Mouse (Mus musculus) midbrain, embryonic 12.5 days (tissue): ENCODE measurements around the gene Capzb. TPM values are rescaled to one million over a fixed set of nuclear protein-coding genes. Genes with fewer than 3 reads are reported as not detected.

Experiments used
- ATAC-seq: fragments of 200-750 bp; cut with Nextera tagmentation; 2 replicates; pipeline ENCODE4 v1.8.0; 2017; ENCODE audit warnings: low read depth, moderate TSS enrichment, moderate library complexity; ENCODE audit not compliant: low FRiP score
- H3K27ac ChIP-seq: fragments of 300-500 bp; sonication (generic); replicated peaks from 2 replicates; pipeline ENCODE4 v1.5.1; 2016; ENCODE audit warnings: mild to moderate bottlenecking
- H3K27me3 ChIP-seq: fragments of 300-500 bp; sonication (generic); 2 replicates; pipeline ENCODE4 v1.6.1; 2016; ENCODE audit warnings: mild to moderate bottlenecking
- H3K36me3 ChIP-seq: fragments of 300-500 bp; sonication (generic); 2 replicates; pipeline ENCODE4 v1.6.1; 2016
- H3K4me1 ChIP-seq: fragments of 300-500 bp; sonication (generic); 2 replicates; pipeline ENCODE4 v1.6.1; 2016
- H3K4me2 ChIP-seq: fragments of 300-500 bp; sonication (generic); replicated peaks from 2 replicates; pipeline ENCODE4 v1.6.1; 2016; ENCODE audit warnings: mild to moderate bottlenecking, moderate library complexity
- H3K4me3 ChIP-seq: fragments of 300-500 bp; sonication (generic); 2 replicates; pipeline ENCODE4 v1.5.1; 2016; ENCODE audit warnings: mild to moderate bottlenecking
- H3K9ac ChIP-seq: fragments of 300-500 bp; sonication (generic); replicated peaks from 2 replicates; pipeline ENCODE4 v1.6.1; 2016; ENCODE audit warnings: mild to moderate bottlenecking, moderate library complexity
- H3K9me3 ChIP-seq: fragments of 300-500 bp; sonication (generic); 2 replicates; pipeline ENCODE4 v1.6.1; 2016; ENCODE audit warnings: mild to moderate bottlenecking
- WGBS: fragments of 180-500 bp; shearing (Covaris S2); methylation state at CpG from one replicate; pipeline ENCODE4 v1.1.7; 2016; 5-methylcytosine and 5-hydroxymethylcytosine counted together
- polyA plus RNA-seq: library from polyadenylated mRNA; unstranded; fragments of >200 nt; fragmentation: Nextera tagmentation; extraction: Ambion mirVana; gene quantifications from 2 replicates; pipeline ENCODE4 v1.2.1, GENCODE M21; 2016

Capzb gene
- polyA plus RNA-seq, 1 experiment from 2014 or later, result 337 TPM

DNA sequence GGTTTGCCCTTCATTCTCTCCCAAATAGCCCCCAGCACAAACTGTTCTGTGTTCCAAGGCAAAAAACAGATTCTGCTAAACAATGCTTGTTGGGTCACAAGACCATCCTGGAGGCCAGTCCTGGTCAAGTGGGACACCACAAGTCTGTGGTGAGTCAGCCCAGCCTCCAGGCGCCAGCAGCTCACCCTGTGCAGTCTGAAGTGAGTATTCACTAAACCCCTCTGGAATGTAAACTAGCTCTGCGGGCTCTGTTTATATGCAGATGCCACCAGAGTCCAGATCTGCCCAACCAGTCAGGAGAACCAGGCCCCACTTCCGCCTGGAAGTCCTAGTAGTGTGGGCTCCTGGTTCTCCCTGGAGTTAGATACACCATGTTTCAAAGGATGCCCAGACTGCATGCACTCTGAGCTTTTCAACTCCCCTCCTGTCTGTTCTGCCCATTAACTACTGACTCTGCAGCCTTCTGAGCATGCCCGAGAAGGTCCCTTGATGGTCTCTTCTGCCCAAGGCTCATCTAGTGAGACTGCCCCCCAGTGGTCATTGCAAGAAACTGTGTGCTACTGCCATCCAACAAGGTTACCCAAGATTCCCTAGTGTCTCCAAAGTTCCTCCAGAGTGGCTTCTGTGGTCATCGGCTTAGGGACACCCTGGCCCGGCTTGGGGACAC, 39.9 kb downstream of the Capzb start:
- no peak overlapping the region for H3K4me3 ChIP-seq
- no peaks in the 10 kb centered on the region for H3K9me3 ChIP-seq
- H3K4me2 ChIP-seq, result no peak overlapping the region
- 42% methylated on average over 6 of the region's 6 CpGs for WGBS
- H3K9ac ChIP-seq, result no peak overlapping the region
- no peaks in the 10 kb centered on the region for H3K27me3 ChIP-seq
- no peaks in the 10 kb centered on the region for H3K36me3 ChIP-seq
- ATAC-seq, result no peak
- H3K4me1 ChIP-seq, result peaks cover 32% of the 10 kb centered on the region
- H3K27ac ChIP-seq, result 0 out of 2 replicates have a peak overlapping the region, but pooled peaks have one; percentile 22

DNA sequence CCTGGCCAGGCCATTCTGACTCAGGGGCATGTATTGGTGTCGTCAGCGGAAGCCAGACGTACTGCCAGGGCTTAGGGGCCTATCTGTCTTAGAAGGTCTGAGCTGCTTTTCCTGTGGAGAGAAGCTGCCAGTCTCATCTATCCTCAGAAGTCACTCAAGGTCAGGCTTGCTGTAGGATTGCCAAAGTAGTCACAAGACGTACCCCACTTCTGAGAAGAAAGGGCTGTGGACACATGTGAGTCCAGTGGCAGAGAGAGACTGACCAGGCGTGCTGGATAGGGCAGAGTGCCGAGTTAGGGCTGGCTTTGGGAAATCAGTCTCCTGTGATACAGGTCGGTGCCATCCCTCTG, 40.4 kb downstream of the Capzb start:
- Histone ChIP-seq H3K4me2 (no peak overlapping the region), H3K4me1 (peaks cover 32% of the 10 kb centered on the region), H3K36me3 (no peaks in the 10 kb centered on the region), H3K4me3 (no peak overlapping the region), H3K9me3 (no peaks in the 10 kb centered on the region), H3K9ac (no peak overlapping the region), H3K27ac (no peak overlapping the region), H3K27me3 (no peaks in the 10 kb centered on the region)
- WGBS, result 89% methylated on average over 7 of the region's 7 CpGs
- ATAC-seq, result no peak

DNA sequence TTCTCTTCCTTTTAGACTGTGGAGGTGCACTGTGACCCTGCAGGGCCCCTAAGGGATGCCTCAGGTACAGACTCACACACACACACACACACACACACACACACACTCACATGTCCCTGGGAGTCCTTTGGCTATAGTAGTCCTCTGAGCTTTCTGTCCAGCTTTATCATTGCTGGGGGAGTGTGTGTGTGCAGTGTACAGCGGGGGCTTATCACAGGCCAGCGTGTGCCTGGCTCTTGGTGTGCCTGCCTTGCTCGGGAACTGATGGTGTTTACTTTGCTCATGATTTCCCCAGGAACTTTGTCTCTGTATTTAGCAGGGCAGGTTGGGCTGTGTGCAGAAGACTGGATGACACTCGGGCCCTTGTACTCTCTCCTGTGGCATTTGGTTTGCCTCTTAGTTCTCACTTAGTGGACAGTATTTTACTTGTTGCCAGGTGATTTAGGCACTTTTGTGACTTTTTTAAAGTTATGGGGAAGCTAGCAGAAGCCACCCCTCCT, 41.1 kb downstream of the Capzb start:
- no peak for ATAC-seq
- WGBS, result 74% methylated on average over 4 of the region's 4 CpGs

DNA sequence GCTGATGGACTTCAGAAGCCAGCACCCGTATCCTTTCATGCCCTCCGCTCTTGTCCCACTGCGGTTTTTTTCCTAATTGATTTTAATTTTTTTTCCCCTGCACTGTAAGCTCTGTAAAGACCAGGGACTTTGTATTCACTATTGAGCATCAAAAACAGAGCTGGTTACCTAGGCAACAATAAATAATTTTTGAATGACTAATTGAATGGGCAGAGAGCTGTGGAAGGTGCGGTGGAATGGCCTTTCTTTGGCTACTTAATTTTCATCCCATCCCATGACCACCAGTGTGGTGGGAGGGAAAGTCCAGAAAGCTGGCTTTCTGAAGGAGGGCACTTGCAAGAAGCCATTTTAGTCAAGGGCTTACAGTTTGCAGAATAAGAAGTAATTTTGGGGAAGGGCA, 41.6 kb downstream of the Capzb start:
- H3K4me3 ChIP-seq, result no peak overlapping the region
- H3K36me3 ChIP-seq, result peaks cover 9% of the 10 kb centered on the region
- H3K4me2 ChIP-seq, result no peak overlapping the region
- 86% methylated on average over 4 of the region's 4 CpGs for WGBS
- no peaks in the 10 kb centered on the region for H3K9me3 ChIP-seq
- no peak for ATAC-seq
- no peak overlapping the region for H3K9ac ChIP-seq
- H3K27me3 ChIP-seq, result no peaks in the 10 kb centered on the region
- H3K4me1 ChIP-seq, result peaks cover 32% of the 10 kb centered on the region
- no peak overlapping the region for H3K27ac ChIP-seq

More for the DNA sequence above, 41.1 kb downstream of the Capzb start:
- no peaks in the 10 kb centered on the region for H3K27me3 ChIP-seq
- no peak overlapping the region for H3K4me3 ChIP-seq
- no peak overlapping the region for H3K9ac ChIP-seq
- peaks cover 5% of the 10 kb centered on the region for H3K36me3 ChIP-seq
- H3K4me2 ChIP-seq, result no peak overlapping the region
- H3K4me1 ChIP-seq, result peaks cover 32% of the 10 kb centered on the region
- H3K9me3 ChIP-seq, result no peaks in the 10 kb centered on the region
- H3K27ac ChIP-seq, result no peak overlapping the region

DNA sequence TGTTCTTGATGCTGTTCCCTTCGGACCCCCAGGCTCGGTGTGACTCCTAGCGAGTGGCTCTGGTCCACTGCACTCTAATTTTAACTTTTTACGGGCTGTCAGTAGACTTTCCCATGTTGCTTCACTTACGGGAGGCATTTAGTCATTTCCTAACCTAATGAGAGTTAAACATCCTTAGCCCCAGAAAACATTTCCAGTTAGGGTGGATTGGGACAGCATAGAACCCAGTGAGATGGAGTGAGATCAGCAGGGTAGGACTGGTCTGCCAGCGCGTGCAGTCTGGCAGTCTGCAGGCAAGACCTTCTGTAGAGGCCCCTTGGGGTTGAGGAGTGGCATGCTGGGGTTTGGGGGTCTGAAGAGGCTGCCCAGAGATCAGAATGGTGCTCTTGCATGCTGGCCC, 42.9 kb downstream of the Capzb start:
- peaks cover 27% of the 10 kb centered on the region for H3K4me1 ChIP-seq
- no peak for ATAC-seq
- no peak overlapping the region for H3K27ac ChIP-seq
- no peaks in the 10 kb centered on the region for H3K27me3 ChIP-seq
- H3K4me3 ChIP-seq, result no peak overlapping the region
- H3K36me3 ChIP-seq, result peaks cover 22% of the 10 kb centered on the region
- no peak overlapping the region for H3K9ac ChIP-seq
- H3K4me2 ChIP-seq, result no peak overlapping the region
- no peaks in the 10 kb centered on the region for H3K9me3 ChIP-seq
- 94% methylated on average over 7 of the region's 7 CpGs for WGBS

DNA sequence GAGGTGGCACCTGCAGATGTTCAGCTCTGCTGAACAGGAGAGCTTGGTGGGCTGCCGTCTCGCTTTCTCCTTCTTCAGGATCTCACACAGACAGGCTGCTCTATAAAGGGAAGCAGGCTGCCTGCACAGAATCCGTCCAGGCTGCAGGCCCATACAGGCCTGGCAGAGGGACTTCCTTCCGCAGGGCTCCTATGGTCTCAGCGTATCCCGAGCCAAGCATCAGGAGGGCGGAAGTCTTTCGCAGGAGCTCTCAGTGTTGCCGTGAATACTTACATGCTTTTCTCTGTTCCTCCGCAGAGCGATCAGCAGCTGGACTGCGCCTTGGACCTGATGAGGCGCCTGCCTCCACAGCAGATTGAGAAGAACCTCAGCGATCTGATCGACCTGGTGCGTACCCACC, 45.9 kb downstream of the Capzb start:
- peaks cover 10% of the 10 kb centered on the region; the same call in 1 of the 2 replicates for H3K4me1 ChIP-seq
- H3K9ac ChIP-seq, result no peak overlapping the region
- WGBS, result 91% methylated on average over 16 of the region's 16 CpGs
- no peak for ATAC-seq
- no peaks in the 10 kb centered on the region for H3K27me3 ChIP-seq
- H3K27ac ChIP-seq, result no peak overlapping the region
- H3K4me2 ChIP-seq, result no peak overlapping the region
- H3K36me3 ChIP-seq, result peaks cover 42% of the 10 kb centered on the region
- H3K4me3 ChIP-seq, result no peak overlapping the region
- H3K9me3 ChIP-seq, result no peaks in the 10 kb centered on the region

DNA sequence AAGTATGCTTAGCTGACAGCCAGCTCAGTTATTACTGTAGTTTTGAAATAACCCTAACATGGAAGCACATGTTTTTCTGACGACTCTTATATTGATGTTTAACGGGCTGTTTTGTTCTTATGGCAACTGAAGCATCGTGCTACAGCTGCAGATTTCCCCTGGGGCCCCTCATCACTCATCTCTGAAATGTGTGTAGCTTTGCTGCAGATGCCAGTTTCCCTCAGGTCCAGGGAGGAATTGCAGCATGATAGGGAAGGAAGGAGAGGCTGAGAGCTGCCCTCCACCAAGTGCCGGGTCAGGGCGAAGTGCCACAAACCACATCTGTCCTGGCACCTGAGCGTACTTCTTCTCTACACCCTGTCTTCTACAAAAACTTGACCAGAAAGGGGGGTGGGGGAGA, 47.6 kb downstream of the Capzb start:
- no peak overlapping the region for H3K27ac ChIP-seq
- WGBS, result 83% methylated on average over 6 of the region's 6 CpGs
- no peaks in the 10 kb centered on the region for H3K27me3 ChIP-seq
- H3K4me2 ChIP-seq, result no peak overlapping the region
- H3K9me3 ChIP-seq, result no peaks in the 10 kb centered on the region
- no peak overlapping the region for H3K4me3 ChIP-seq
- ATAC-seq, result no peak
- peaks cover 42% of the 10 kb centered on the region for H3K36me3 ChIP-seq
- peaks cover 8% of the 10 kb centered on the region for H3K4me1 ChIP-seq
- H3K9ac ChIP-seq, result no peak overlapping the region

DNA sequence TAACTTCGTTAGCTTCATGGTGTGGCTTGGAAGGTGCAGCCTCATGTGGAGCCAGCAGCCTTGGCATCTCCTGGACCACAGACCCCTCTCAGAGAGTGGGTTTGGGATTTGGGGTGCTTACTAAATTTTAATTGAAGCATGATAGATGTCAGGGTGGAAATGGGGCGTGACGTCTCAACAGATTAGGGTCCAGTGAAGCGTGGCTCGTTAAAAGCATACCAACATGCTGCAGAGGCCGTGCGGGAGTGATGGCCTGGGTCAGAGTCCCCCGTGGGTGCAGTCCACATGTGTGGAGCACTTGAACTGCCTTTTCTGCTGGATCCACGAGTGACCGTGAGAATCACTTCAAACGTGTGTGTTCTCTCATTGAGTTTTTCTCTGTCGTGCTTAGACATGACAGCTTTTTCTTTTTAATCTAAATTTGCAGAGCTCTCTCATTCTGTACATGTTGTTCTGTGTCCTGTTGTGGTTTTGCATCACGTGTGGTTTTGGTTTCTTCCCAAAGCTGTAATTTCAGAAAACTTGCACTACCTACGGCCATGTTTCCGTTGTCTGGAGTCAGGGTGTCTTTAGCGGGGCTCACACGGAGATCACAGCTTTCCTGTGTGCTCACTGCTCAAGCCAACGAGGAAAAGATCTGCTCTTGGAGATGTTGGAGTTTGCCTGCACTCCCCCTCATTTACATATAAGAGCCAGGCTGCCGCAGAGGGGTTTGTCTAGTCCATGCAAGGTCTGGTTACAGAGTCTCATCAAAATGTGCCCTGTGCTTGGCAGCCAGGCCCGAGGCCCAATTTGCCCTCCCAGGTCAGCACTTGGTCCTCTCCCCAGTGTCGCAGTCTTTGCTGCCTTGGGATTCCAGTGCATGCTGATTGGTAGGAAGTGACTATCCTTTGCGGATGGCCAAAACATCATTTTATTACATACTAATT, 49.2 kb downstream of the Capzb start:
- no peaks in the 10 kb centered on the region for H3K27me3 ChIP-seq
- H3K4me1 ChIP-seq, result peaks cover 23% of the 10 kb centered on the region
- H3K4me3 ChIP-seq, result no peak overlapping the region
- no peaks in the 10 kb centered on the region for H3K9me3 ChIP-seq
- 76% methylated on average over 22 of the region's 22 CpGs for WGBS
- no peak overlapping the region for H3K4me2 ChIP-seq
- ATAC-seq, result no peak
- peaks cover 42% of the 10 kb centered on the region for H3K36me3 ChIP-seq
- H3K9ac ChIP-seq, result no peak overlapping the region
- no peak overlapping the region for H3K27ac ChIP-seq

DNA sequence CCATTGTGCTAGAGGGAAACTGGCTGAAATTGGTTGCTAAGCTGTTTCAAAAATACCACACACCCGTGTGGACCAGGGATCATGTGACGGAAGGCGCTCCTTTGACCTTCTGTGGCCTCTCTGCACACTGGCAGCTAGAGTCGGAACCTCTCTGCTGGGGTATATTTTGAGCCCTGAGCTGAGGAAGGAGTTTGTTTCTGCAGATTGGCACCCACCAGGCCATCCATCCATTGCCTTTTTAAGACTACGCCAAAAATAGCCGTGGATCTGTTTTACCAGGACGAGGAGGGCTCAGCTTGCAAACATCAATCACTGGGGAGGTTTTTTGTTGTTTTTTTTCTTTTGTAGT, 49.9 kb downstream of the Capzb start:
- 81% methylated on average over 7 of the region's 7 CpGs for WGBS
- H3K4me3 ChIP-seq, result no peak overlapping the region
- H3K27me3 ChIP-seq, result no peaks in the 10 kb centered on the region
- peaks cover 29% of the 10 kb centered on the region for H3K4me1 ChIP-seq
- H3K9ac ChIP-seq, result no peak overlapping the region
- ATAC-seq, result no peak
- H3K27ac ChIP-seq, result no peak overlapping the region
- H3K36me3 ChIP-seq, result peaks cover 42% of the 10 kb centered on the region
- no peak overlapping the region for H3K4me2 ChIP-seq
- no peaks in the 10 kb centered on the region for H3K9me3 ChIP-seq

DNA sequence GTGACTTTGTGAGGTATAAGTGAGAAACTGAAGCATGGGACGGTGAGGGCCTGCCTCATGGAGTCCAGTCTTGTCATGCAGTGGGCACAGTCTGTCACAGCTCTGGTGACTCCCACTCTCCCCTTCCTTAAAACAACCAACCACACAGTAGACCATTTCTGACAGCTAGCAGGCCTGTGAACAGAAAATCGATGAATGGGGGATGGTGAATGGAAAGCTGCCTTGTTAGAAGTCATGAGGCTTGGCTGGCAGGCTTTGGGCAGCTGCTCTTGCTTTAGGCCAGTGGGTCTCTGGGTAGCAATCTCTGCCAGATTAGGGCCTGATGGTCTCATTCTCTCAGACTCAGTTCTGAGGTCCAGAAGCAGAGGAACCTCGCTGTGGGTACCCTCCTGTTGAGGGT, 51.5 kb downstream of the Capzb start:
- Histone ChIP-seq H3K4me3 (no peak overlapping the region), H3K9me3 (no peaks in the 10 kb centered on the region), H3K27ac (no peak overlapping the region), H3K4me1 (peaks cover 43% of the 10 kb centered on the region), H3K27me3 (no peaks in the 10 kb centered on the region), H3K9ac (no peak overlapping the region), H3K4me2 (no peak overlapping the region), H3K36me3 (peaks cover 34% of the 10 kb centered on the region)
- 86% methylated on average over 3 of the region's 3 CpGs for WGBS
- no peak for ATAC-seq

DNA sequence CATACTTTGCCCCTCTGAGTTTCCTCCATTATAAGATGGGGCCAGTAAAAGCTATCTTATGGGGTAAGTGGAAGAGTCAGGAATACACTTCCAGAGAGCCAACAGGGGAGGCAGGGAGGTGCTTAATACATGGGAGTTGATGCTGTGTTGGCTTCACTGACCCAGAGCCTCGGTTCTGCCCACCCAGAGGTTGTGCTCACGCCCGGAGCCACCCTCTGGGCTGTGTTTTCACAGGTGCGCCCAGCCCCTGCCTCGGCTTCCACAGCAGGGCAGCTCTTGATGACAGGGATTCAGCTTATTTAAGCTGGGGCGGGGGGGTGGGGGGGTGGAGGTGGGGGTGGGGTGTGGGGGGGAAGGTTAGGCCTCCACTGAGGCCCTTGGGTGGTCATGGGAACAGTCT, 52.1 kb downstream of the Capzb start:
- H3K4me3 ChIP-seq, result no peak overlapping the region
- H3K9ac ChIP-seq, result no peak overlapping the region
- H3K9me3 ChIP-seq, result no peaks in the 10 kb centered on the region
- H3K4me2 ChIP-seq, result no peak overlapping the region
- no peak for ATAC-seq
- H3K27me3 ChIP-seq, result no peaks in the 10 kb centered on the region
- no peak overlapping the region for H3K27ac ChIP-seq
- 86% methylated on average over 5 of the region's 6 CpGs for WGBS
- H3K4me1 ChIP-seq, result peaks cover 47% of the 10 kb centered on the region
- H3K36me3 ChIP-seq, result peaks cover 28% of the 10 kb centered on the region

DNA sequence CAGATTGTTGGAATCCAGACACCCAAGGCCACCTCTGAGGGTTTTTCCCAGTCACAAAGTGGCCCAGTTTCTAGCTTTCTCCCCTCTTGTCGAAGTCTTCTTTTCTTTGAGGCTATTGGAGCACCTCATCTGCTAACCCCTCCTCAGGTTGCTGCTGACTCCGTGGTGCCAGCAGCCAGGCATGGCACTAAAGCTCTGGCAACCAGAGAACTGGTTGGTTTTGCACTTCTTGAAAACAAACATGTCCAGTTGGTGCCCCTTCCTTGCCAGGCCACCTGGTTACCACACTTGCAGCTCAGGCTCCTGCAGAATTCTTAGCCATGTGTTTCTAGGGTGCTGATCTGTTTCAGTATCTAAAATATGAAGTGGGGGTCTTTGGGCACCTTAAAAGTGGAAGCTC, 52.8 kb downstream of the Capzb start:
- no peak overlapping the region for H3K4me2 ChIP-seq
- H3K27ac ChIP-seq, result peak overlapping the region; percentile 50; the same call in 1 of the 2 replicates

More for the DNA sequence above, 52.8 kb downstream of the Capzb start:
- H3K27me3 ChIP-seq, result no peaks in the 10 kb centered on the region
- no peak overlapping the region for H3K9ac ChIP-seq
- no peaks in the 10 kb centered on the region for H3K9me3 ChIP-seq
- peaks cover 20% of the 10 kb centered on the region for H3K36me3 ChIP-seq
- H3K4me3 ChIP-seq, result no peak overlapping the region
- no peak for ATAC-seq
- whole genome bisulfite sequencing, result 92% methylated on average over 2 of the region's 2 CpGs
- H3K4me1 ChIP-seq, result peaks cover 47% of the 10 kb centered on the region
